Mouse (Mus musculus) heart, embryonic 10.5 days (tissue): Measurements from ENCODE around the gene Spesp1. TPM values are rescaled to one million over a fixed set of nuclear protein-coding genes. Genes with fewer than 3 reads are reported as not detected.
A peak's percentile ranks its signal among the peaks of the same experiment; 100 is the strongest.

ENCODE experiments used
- DNase-seq: peaks from one replicate; pipeline ENCODE4 v3.0.0-alpha.2; 2017; ENCODE audit warnings: low spot score
- H3K27ac ChIP-seq: fragments of 300-500 bp; sonication (generic); 2 replicates; pipeline ENCODE4 v1.5.1; 2016; ENCODE audit warnings: mild to moderate bottlenecking
- H3K27me3 ChIP-seq: fragments of 300-500 bp; sonication (generic); 2 replicates; pipeline ENCODE4 v1.6.1; 2016; ENCODE audit warnings: mild to moderate bottlenecking; ENCODE audit not compliant: poor library complexity, insufficient read depth, severe bottlenecking
- H3K36me3 ChIP-seq: fragments of 300-500 bp; sonication (generic); 2 replicates; pipeline ENCODE4 v1.6.1; 2016; ENCODE audit warnings: mild to moderate bottlenecking, moderate library complexity
- H3K4me1 ChIP-seq: fragments of 300-500 bp; sonication (generic); 2 replicates; pipeline ENCODE4 v1.6.1; 2016; ENCODE audit warnings: mild to moderate bottlenecking
- H3K4me3 ChIP-seq: fragments of 300-500 bp; sonication (generic); 2 replicates; pipeline ENCODE4 v1.5.1; 2016; ENCODE audit warnings: mild to moderate bottlenecking, moderate library complexity
- H3K9me3 ChIP-seq: fragments of 300-500 bp; sonication (generic); 2 replicates; pipeline ENCODE4 v1.6.1; 2016; ENCODE audit warnings: mild to moderate bottlenecking, moderate library complexity
- WGBS: fragments of 180-500 bp; shearing (Covaris S2); methylation state at CpG from one replicate; pipeline ENCODE4 v1.1.7; 2016; 5-methylcytosine and 5-hydroxymethylcytosine counted together
- microRNA-seq: library from miRNA; unstranded; fragments of <30 nt; microRNA quantifications from one replicate; pipeline ENCODE4, GENCODE M21; 2017
- polyA plus RNA-seq: library from polyadenylated mRNA; unstranded; fragments of >200 nt; fragmentation: Nextera tagmentation; extraction: Ambion mirVana; gene quantifications from 2 replicates; pipeline ENCODE4 v1.2.1, GENCODE M21; 2016

The Spesp1 gene
- polyA plus RNA-seq, 1 experiment from 2014 or later = not detected

DNA sequence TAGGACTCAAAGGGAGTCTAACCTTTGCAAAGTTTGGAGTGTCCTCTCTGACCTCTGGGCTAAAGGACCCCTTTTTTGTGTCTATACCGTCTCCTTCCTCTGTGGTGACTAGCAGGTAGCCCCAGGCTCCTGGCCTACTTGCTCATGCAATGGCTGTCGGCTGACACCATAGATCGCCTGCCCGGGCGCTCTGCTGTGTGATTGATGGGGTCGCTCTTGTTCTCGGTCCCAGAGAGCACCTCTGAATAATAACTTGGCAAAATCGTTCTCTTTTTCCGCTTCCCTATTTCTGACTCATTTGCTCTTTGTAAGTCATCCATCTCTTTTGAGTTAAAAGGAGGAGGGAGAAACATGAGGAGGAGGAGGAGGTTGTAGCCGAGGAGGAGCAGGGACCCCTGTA, 42.0 kb downstream of the Spesp1 start:
- 71% methylated on average over 10 of the region's 10 CpGs for WGBS
- DNase-seq = no peak
- H3K27ac ChIP-seq = no peak overlapping the region
- peaks cover 9% of the 10 kb centered on the region; the same call in 1 of the 2 replicates for H3K27me3 ChIP-seq
- no peaks in the 10 kb centered on the region for H3K9me3 ChIP-seq
- H3K4me1 ChIP-seq = peaks cover 20% of the 10 kb centered on the region
- H3K36me3 ChIP-seq = no peaks in the 10 kb centered on the region
- H3K4me3 ChIP-seq = no peak overlapping the region

DNA sequence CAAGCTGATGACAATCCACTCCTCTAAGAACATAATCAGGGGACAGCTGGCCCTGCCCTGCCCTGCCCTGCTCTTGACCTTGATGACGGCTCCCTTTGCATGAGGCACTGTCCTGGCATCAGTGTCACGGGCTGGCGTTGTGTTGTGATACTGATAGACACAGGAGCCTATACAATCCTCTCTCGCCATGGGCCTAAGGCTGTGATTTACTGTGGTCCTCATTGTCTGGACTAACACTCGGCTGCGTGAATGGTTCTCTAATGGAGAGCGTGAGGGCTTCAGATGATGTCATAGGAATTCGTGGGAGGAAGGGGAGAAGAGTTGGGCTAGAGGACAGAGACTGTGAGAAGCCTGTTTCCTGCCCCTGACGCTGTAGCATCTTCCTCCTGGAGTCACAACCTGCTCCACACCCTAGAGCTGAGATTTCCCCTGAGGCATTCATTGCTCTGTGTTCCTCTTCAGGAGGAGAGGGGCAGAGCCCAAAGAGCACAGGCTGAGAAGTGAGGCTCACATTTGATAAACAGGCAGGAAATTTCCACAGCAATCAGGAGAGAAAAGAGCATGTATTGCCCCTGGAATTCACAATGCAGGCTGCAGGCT, 44.5 kb downstream of the Spesp1 start:
- peaks cover 20% of the 10 kb centered on the region for H3K4me1 ChIP-seq
- no peaks in the 10 kb centered on the region for H3K9me3 ChIP-seq
- no peak for DNase-seq
- 39% methylated on average over 9 of the region's 9 CpGs for WGBS
- H3K27ac ChIP-seq = peak overlapping the region; percentile 48; the same call in 1 of the 2 replicates
- no peak overlapping the region for H3K4me3 ChIP-seq
- H3K27me3 ChIP-seq = no peaks in the 10 kb centered on the region
- no peaks in the 10 kb centered on the region for H3K36me3 ChIP-seq

DNA sequence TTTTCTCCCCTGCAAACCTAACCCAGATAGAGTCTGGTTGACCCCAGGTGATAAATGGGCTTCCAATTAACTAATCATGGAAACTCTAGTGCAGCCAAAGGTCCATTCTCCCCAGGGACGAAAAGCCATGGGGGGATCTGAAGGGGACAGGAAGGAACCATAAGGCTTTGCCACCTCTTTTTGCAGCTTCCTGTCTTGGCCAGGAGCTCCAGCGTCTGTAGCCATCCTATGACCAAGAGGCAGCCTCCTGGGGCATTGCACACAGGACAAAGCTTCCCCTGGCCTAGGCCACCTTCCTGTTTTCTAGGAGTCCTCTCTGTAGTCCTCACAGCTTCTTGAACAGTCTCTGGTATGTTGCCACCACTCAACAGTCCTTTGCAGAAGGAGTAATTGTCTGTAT, 46.5 kb downstream of the Spesp1 start:
- peaks cover 38% of the 10 kb centered on the region for H3K4me1 ChIP-seq
- H3K27ac ChIP-seq = no peak overlapping the region
- WGBS = 61% methylated on average over 2 of the region's 2 CpGs
- H3K27me3 ChIP-seq = no peaks in the 10 kb centered on the region
- H3K4me3 ChIP-seq = no peak overlapping the region
- no peaks in the 10 kb centered on the region for H3K36me3 ChIP-seq
- no peak for DNase-seq
- no peaks in the 10 kb centered on the region for H3K9me3 ChIP-seq

DNA sequence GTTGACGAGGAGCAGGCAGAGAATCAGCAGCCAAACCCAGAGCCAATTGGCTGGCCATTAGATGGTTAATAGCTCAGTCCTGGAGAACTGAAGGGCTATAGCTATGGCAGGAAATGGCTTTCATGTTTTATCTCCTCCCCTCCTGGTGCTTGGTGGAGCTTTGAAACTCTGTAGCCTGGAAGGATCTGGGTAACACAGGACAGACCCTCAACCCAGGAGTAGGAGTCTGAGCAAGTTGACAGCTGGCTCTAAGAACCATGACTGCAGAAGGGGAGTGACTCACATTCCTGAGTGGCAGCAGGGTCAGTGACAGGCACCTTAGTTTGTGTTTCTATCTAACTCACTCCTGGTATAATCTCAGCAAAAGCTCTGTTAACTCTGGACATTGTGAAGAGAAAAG, 49.4 kb downstream of the Spesp1 start:
- WGBS = 21% methylated on average over 1 of the region's 1 CpGs
- Histone ChIP-seq H3K9me3 (no peaks in the 10 kb centered on the region), H3K36me3 (no peaks in the 10 kb centered on the region), H3K27ac (peak overlapping the region; percentile 63), H3K4me3 (no peak overlapping the region), H3K27me3 (no peaks in the 10 kb centered on the region), H3K4me1 (peaks cover 32% of the 10 kb centered on the region)
- no peak for DNase-seq

DNA sequence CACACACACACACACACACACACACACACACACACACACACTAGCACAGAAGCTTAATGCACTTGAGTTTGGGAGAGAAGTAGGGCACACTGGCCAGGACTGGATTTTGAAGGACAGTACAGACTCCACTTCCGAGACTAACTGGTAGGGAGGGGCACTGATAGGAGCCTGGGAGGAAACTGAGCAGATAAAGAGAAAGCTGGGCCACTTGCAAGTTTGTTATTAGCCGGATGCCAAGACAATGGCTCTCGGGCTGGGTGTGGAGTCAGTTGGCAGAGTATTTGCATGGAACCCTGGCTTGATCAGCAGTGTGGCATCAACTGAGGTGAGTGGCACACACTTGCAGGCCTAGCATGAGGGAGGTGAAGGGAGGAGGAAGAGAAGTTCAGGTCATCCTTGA, 51.0 kb downstream of the Spesp1 start:
- Histone ChIP-seq H3K4me1 (peaks cover 23% of the 10 kb centered on the region), H3K36me3 (no peaks in the 10 kb centered on the region), H3K27me3 (no peaks in the 10 kb centered on the region), H3K9me3 (no peaks in the 10 kb centered on the region), H3K27ac (peak overlapping the region; percentile 59), H3K4me3 (no peak overlapping the region)
- WGBS = 29% methylated on average over 3 of the region's 3 CpGs
- DNase-seq = no peak

DNA sequence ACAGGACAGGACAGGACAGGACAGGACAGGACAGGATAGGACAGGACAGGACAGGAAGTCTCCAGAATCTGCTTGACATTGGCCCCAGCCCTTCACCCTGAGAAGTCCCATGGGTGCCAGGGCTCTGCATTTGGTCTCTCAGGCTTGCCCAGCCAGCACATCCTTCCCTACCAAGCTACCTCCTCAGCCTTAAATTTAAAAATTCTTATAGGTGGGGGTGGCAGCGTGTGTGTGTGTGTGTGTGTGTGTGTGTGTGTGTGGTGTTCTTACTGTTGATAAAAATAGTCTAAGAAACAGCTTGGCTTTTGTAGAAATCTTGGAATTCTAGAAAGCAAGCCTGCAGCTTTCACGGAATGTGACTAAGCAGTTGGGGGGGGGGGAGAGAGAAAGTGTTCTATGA, 52.0 kb downstream of the Spesp1 start:
- DNase-seq = no peak
- WGBS = 64% methylated on average over 2 of the region's 2 CpGs
- Histone ChIP-seq H3K9me3 (no peaks in the 10 kb centered on the region), H3K4me3 (no peak overlapping the region), H3K27ac (no peak overlapping the region), H3K27me3 (no peaks in the 10 kb centered on the region), H3K36me3 (no peaks in the 10 kb centered on the region), H3K4me1 (peaks cover 23% of the 10 kb centered on the region)

DNA sequence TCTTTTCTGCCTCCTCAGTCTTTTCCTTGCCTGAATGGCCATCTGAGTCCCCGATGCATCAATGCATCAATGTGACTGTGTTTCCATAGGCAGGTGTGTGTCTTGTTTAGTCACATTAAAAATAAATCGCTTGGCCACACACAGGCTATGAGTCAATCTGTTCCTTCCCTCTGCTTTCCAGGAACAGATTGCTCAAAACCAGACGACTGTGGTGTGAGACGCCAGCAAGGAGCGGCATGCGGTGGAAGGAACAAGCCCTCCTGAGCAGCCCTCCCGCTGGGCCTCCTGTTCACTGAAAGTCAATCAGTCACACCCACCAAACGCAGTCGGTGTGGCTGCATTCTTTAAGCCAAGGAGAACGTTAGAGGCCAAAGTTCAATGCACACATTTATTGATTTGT, 59.5 kb downstream of the Spesp1 start:
- no peak for DNase-seq
- H3K4me1 ChIP-seq = peaks cover 4% of the 10 kb centered on the region; the same call in 1 of the 2 replicates
- no peak overlapping the region for H3K27ac ChIP-seq
- H3K36me3 ChIP-seq = no peaks in the 10 kb centered on the region
- H3K9me3 ChIP-seq = no peaks in the 10 kb centered on the region
- no peak overlapping the region for H3K4me3 ChIP-seq
- peaks cover 7% of the 10 kb centered on the region; the same call in 1 of the 2 replicates for H3K27me3 ChIP-seq
- 13% methylated on average over 10 of the region's 10 CpGs for WGBS

DNA sequence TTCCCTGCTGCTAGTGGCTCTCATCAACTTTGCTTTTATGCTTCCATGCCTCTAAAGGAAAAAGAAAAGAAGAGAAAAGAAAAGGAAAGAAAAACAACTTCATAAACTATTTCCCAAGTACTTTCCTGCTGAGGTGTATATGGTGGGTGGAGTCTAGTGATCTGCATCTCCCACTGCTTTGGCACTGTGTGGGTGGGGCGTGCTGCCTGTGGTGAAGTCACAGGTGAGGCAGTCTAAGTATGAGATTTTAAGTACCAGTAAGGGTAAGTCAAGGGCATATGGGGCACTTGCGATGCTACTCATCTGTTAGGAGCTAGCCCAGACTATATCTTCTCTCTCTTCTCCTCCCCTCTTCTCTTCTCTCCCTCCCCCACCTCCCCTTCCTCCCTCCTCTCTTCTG, 60.0 kb downstream of the Spesp1 start:
- H3K9me3 ChIP-seq = no peaks in the 10 kb centered on the region
- WGBS = 74% methylated on average over 2 of the region's 2 CpGs
- H3K27me3 ChIP-seq = peaks cover 7% of the 10 kb centered on the region; the same call in 1 of the 2 replicates
- no peak for DNase-seq
- no peak overlapping the region for H3K4me3 ChIP-seq
- H3K27ac ChIP-seq = no peak overlapping the region
- no peaks in the 10 kb centered on the region for H3K36me3 ChIP-seq
- H3K4me1 ChIP-seq = peaks cover 4% of the 10 kb centered on the region; the same call in 1 of the 2 replicates

Small RNA genes within 50 kb of the gene (microRNA-seq; reads per million reads assigned to microRNA genes)
- gene Gm25603 = not detected

Other genes with a start within 250 kb of the Spesp1 start
- gene Glce, start 159.6 kb downstream of the Spesp1 start, polyA plus RNA-seq = 15.6 and 17.6 TPM in 2 replicates
- gene Anp32a, start 59.1 kb upstream of the Spesp1 start, polyA plus RNA-seq = 160 and 178 TPM in 2 replicates